Mouse (Mus musculus): Measurements from ENCODE around the gene Babam2.

GRCm38 (mm10) chr5:32110651-32111050, 413.2 kb downstream of the Babam2 start:
- TF ChIP-seq MAFK (IDR thresholded peaks at IDR 0.05; ENCODE audit: insufficient read depth, low read depth, low read length) (no peak), CHD2 (IDR thresholded peaks at IDR 0.05; ENCODE audit: low read depth, low read length) (no peak), ZC3H11A (IDR thresholded peaks at IDR 0.05; ENCODE audit: borderline replicate concordance, low read depth, low read length) (no peak), ZNF384 (IDR thresholded peaks at IDR 0.05; ENCODE audit: low read depth, low read length) (no peak), HCFC1 (IDR thresholded peaks at IDR 0.05; ENCODE audit: borderline replicate concordance, insufficient read depth, low read length) (no peak)

Data from ES-E14 (cell line).